Mouse (Mus musculus) left cerebral cortex, postnatal 4 days (tissue): ENCODE measurements at regions not wholly inside any gene's neighbourhood (a gene's known extent, or its start where the extent isn't known, plus 50 kb on each side); places are given as distances from the start of the nearest gene placed in this dataset.
A peak's percentile ranks its signal among the peaks of the same experiment; 100 is the strongest.

Experiments used
- DNase-seq: peaks from one replicate; pipeline ENCODE4 v3.0.0-alpha.2; 2022
- intact Hi-C: fragments of 180-260 bp; cut with DNase I; formaldehyde crosslinking; loops from one replicate; pipeline ENCODE4 v1.15.1; 2025

DNA sequence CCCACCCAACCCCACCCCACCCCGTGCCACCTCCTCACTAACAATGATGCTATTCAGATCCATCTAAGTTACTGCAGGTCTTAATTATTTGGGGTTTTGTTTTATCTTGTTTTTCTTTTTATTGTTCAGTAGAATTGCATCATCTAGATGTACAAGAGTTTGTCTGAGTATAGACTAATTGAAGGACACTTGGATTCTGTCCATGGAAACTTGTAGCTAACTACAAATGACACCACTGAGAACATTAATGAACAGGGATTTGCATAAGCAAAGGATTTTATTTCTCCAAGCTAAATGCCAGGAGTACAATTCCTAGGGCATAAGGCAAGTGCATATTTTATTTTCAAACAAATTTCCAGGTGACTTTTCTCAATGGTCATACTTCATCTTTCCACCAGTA, 318.4 kb upstream of the Slc7a11 start:
- intact Hi-C loops, result no loop called here

DNA sequence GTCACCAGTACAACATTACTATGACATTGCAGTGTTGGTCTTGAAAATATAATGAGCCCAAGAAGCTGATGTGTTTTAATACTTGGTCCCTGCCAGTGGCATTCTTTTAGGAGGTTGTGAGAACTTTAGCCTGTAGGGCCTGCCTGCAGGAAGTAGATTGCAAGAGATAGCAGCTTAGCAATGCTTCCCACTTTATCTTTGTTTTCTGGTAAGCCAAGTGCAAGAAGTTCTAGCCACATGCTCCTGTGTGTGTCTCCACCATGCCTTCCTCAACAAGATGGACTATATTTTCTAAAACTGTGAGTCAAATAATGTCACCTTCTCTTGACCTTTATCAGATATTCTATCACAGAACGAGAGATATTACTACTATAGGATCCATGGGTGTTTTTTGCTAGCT, 314.7 kb upstream of the Slc7a11 start:
- DNase-seq, result no peak
- intact Hi-C loops, result no loop called here

More for the DNA sequence above, 318.4 kb upstream of the Slc7a11 start:
- DNase-seq, result no peak

DNA sequence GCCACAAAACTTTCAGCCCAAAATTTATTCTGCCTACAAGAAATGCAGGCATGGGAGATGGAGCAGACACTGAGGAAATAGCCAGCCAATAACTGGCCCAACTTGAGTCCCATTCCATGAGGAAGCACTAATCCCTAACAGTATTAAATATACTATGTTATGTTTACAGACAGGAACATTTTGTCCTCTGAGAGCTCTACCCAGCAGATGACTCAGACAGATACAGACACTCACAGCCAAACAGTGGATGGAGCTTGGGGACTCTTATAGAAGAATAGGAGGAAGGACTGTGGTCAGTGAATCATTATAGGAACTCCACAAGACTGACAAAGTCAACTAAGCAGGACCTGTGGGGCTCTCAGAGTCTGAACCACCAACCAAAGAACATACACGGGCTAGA, 293.8 kb upstream of the Slc7a11 start:
- intact Hi-C loops, result no loop called here
- no peak for DNase-seq

DNA sequence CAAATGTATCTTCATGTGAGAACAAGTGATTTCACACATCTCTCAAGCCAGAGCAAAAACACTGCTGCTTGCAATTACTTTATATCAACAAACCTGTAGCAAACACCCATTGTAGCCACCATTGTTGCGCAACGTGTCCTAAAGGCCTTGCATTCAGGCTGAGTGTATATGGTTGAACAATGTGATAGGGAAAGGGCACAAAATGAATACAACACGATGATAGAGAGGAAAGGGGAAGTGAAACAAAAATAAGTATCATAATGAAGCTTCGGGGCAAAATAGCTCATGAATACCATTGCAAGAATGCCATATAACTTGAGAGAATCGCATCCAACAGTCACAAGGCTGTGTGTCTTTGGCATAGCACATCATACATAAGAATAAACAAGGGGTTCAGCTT, 275.6 kb upstream of the Slc7a11 start:
- intact Hi-C loops, result no loop called here
- DNase-seq, result no peak

DNA sequence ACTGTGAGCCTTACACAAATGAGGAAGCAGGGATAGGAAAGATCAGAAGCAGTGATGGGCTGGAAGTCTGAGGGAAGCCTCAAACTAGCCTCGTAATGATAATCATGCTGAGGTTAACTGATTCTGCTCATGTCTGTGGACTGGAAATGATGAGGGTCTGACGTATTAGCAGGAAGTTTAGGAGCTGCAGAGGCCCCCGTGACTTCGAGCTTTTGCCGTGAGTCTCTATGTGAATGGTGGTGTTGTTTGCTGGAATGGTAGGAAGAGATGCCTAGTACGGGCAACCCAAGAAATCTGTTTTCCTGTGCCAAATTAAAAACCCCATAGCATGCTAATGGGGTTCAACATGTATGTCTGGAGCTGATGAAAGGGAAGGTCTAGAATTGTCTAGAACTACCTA, 270.0 kb upstream of the Slc7a11 start:
- intact Hi-C loops, result no loop called here
- DNase-seq, result no peak

DNA sequence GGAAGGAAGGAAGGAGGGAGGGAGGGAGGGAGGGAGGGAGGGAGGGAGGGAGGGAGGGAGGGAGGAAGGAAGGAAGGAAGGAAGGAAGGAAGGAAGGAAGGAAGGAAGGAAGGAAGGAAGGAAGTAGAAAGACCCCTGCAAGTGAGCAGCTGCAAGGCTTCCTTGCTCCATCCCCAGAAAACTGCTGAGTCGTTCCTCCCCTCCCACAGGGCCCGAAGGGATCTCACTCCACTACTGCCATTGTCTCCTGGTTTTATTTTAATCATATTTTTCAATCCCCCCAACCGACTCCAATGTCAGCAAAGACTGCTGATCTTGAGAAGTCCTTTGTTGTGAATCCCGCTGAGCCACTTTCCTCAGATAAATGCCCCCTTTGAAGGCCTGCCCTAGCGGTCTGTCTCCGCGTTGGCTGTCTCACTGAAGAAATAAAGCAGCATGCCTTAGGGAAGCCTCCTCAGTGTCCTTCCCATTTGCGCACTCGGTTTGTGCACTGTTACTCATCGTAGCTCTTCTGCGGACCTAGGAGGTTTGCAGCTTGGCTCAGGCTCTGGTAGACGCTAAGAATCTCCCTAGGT, 266.1 kb upstream of the Slc7a11 start:
- peak; percentile 17 for DNase-seq
- intact Hi-C loops, result loop anchor here (5.0 kb wide), 1 partner anchor 193 kb away; no protein-coding TSS in a partner anchor

DNA sequence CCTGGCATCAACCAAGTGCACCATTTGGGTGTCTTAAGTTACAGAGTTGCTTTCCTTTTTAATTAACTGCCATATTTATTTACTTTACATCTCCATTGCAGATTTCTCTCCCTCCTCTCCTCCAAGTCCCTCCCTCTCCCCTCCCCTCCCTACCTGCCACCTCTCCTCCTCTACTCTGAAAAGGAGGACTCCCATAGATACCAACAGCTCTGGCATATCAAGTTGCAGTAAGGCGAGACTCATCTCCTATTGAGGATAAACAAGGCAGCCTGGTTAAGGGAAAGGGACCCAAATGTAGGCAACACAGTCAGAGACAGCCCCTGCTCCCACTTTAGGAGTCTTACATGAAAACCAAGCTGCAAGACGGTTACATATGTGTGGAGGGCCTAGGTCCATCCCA, 263.3 kb upstream of the Slc7a11 start:
- intact Hi-C loops, result loop anchor here (5.0 kb wide), 1 partner anchor 196 kb away; no protein-coding TSS in a partner anchor
- DNase-seq, result no peak

DNA sequence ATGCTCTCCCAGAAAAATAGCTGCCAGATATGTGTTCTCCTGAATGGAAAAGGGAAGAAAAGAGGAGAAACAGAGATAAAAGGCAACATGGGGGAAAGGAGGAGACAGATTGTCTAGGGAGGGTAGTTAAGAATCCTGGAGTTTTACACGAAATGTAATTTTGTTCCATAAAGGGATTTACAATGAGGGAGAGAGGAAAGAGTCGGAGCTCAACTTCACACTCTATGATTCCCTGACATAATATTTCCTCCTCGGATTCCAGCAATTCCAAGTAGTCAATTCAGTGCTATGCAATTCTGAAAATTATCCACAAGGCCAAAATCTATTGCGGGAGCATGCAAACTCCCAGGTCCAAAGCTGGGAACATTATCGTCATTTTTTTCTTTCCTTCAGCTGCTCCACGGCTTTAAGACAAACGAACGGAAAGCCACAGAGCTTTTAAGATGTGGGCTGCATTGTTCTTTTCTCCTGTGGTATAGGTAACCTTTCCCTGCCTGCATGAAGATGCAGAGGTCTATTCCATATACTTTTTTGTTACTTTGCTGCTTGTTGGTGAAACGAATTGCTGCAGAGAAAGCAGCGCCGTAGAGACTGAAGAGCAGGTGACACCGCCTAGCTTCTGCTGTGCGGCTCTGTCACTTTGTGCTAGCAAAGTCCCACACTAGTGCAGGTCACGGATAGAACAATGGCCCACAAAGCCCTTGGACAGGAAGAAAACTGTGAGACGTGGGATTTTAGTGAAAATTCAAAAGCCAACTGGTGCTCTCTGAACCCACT, 251.7 kb upstream of the Slc7a11 start:
- no peak for DNase-seq
- intact Hi-C loops, result no loop called here

DNA sequence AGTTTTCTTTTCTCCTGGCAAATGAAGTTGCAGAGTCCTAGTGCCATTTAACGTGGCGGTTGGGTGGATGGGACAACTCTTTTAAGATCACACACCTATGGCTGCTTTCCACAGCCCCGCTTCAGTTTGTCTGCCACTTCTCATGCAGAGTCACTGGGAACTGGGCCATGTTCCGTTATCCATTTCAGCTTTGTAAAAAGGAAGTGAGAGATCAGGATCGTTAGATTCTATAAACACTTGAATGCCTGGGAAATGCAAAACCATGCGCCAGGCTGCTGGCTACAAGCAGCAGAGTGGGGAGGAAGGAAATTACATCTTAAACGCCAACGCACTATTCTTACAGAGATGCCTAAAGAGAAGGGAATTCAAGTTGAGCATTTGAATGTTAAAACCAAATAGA, 251.1 kb upstream of the Slc7a11 start:
- intact Hi-C loops, result no loop called here
- peak; percentile 45 for DNase-seq

DNA sequence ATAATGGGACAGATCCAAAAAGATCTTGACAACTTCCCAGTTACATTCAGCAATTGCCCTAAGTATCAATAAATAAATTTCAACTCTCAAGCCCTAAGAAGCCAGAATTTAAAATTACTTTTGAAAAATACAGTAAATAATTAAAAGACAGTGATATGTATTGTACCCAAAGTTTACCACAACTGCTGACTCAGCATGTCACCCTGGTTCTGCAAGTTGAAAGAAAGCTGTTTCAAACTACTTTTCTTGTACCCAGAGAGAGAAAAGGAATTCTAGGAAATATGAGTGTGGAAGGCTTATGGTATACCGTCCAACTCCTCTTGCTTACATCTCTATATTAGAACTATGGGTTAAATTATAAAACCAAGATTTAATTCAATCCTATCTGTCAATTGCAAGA, 248.9 kb upstream of the Slc7a11 start:
- no peak for DNase-seq

DNA sequence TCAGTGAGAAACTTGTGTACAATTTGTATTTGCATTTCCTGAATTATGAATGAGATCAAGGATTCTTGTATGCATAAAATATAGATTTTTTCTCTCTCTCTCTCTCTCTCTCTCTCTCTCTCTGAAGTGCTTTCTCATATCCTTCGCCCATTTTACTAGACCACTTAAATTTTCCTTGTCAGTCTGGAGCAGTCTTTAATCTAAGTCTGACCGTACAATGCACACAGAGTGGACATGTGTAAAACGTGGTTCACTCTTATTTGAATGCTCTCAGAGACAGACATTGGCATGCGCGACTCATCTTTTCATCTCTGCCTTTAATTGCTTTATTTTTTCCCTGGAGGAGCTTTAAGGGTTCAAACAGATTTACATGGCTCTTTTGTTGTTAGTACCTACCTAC, 247.3 kb upstream of the Slc7a11 start:
- no peak for DNase-seq
- intact Hi-C loops, result no loop called here

More for the DNA sequence above, 248.9 kb upstream of the Slc7a11 start:
- intact Hi-C loops, result no loop called here

DNA sequence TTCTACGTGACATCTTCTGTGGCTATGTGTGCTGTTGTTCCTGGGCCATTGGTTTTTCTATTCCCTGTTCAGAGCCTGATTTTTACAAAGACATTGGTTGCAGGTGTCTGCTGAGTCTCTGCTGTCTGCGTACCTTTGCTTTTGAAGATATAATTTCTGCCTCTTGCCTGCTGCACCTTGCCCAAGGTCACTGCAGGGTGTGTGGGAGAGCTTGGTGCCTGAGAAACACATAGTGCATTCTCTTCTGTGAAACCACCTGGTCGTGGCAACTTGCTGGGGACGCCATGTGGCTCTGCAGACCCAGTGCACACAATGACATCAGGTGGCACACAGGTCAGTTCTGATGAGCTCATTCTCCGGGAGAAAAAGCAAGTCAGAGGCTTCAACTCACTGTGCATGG, 246.0 kb upstream of the Slc7a11 start:
- intact Hi-C loops, result no loop called here
- DNase-seq, result no peak

DNA sequence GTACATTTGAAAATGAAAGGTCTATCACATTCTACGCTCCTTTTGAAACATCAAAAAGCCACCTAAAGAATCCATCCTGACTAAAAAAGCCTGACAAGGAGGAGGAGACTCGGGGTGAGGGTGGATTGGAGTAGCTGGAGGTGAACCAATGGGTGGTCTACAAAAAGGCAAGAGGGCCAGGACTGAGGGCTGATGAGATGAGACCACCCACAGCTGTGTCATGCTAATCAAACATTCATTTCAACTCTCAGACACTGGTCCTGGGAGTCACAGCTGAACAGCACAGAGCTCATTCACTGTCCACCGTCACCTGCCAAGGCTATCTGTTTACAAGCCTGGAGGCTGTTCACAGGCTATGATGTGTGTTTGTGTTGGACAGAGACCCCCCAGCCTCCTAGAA, 244.3 kb upstream of the Slc7a11 start:
- peak; percentile 10 for DNase-seq
- intact Hi-C loops, result no loop called here

DNA sequence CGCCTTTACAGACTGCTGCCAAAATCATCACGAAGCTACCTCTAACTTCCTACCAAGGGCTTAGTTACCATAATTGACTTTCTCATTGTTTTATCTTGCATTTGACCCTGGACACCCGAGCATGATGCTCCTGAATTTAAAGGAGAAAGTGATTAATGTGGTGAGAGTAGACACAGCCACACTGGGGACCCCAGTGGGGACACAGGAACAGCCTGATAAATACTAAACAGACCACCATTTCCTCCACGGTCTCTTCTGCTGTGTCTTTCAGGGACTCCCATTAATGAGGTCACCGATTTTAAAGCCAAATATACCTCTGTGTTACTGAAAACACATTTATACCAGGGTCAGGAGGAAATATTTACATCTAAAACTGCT, 235.2 kb upstream of the Slc7a11 start:
- DNase-seq, result no peak
- intact Hi-C loops, result no loop called here

DNA sequence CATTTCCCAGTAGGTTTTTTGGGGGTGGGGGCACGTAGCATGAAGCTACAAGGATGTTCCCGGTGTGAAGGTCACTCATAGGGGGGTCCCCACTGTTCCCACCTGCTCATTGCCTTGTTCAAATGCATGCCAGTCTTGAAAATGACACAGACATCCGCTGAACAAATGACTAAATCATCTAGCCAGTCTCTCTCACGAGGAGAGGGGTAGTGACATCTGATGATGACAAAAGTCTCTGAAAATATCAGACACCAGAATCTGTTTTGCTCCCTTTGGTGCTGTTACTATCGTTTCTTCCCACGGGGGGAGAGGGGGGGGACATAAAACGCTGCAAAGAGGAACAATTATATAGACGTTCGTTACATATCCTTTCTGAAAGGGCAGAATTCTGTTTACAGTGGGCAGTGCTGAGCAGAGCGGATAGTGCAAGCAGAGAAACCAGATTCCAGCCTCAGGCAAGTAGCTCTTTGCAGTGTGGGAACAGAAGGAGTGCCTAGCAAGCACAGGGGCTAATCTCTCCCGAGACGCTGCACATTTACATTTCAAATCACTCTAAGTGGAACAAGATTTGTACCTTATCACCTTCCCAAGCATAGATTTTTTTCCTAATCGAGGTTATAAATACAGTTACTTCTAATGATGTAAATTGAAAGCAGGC, 234.7 kb upstream of the Slc7a11 start:
- DNase-seq, result no peak
- intact Hi-C loops, result no loop called here

DNA sequence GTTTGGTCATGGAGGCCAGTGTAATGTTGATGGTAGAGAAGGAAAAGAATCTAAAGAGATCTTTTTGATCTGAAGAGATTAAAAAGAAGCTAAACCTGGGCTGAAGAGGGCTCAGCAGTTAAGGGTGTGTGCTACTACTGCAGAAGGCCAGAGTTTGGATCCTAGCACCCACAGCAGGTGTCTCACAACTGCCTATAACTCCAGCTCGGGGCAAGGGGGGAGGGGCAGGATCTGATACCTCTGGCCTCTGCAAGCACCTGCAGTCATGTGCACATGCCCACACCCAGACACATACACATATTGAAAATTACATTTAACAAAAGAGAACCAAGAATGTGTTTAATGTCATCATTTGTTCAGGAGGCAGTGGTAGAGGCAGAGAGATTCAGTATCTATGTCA, 232.4 kb upstream of the Slc7a11 start:
- intact Hi-C loops, result no loop called here
- no peak for DNase-seq

DNA sequence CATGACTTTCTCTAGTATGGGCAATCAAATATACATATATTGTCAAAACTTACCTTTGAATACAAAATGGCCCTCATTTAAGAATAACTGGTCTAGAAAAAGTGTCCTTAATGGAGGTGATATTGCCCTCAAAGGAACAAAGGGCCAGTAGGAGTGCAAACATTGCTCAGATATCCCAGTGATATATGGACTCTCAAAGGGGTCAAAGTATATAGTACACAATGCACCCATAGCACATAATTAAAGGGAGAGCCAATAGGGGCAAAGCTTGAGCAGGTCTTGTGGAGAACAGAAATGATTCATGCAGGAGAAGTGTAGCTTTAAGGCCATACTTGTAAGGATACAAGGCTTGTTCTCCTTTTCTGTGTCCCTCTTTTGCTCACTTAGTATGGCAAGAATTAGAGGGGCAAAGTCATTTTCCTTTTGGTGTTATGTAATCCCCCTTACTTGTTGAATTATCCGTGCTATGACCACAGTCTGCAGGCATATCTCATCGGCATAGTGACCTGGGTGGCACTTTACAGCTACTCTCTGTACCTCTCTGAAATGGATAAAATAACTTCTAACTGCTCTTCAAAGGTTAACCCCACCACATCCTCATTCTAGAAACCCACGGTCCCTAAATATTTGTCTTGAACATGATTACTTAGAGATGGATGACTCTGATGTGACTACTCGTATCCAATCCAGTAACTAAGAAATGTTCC, 231.6 kb upstream of the Slc7a11 start:
- intact Hi-C loops, result no loop called here
- DNase-seq, result no peak

DNA sequence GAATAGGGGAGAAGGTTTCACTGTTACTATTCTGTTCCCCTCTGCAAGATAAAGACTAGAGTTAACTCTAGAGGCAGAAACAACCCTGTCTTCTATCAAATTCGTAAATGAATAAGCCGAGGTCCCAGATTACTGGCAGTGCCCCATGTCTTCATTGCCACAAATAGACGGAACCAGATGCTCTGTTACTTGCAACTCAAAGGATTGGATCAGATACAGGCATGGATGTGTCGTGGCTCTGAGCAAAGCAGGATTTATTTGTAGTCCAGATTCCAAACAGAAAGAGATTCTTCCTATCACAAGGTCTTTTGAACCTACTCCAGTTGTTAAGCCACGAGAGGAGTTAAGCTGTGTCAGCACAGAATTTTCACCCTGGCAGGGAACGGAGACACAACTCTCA, 221.9 kb upstream of the Slc7a11 start:
- intact Hi-C loops, result no loop called here

DNA sequence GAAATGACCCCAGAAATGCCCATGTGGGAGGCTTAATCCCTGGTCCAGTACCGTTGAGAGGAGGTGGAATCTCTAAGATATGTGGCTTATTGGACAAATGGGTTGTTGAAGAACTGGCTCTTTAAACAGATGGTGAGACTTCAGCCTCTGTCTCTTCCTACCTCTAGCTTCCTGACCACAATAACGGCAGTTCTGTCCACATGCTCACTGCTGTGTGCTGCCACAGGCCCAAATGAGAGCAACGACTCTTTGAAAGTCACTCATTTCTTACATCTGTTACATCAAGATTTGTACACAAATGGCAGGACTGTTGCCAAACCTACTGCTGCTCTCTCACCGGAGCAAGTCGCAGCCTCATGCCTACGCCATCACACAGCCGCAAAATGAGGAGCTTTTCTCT, 217.6 kb upstream of the Slc7a11 start:
- intact Hi-C loops, result no loop called here

More for the DNA sequence above, 221.9 kb upstream of the Slc7a11 start:
- no peak for DNase-seq

DNA sequence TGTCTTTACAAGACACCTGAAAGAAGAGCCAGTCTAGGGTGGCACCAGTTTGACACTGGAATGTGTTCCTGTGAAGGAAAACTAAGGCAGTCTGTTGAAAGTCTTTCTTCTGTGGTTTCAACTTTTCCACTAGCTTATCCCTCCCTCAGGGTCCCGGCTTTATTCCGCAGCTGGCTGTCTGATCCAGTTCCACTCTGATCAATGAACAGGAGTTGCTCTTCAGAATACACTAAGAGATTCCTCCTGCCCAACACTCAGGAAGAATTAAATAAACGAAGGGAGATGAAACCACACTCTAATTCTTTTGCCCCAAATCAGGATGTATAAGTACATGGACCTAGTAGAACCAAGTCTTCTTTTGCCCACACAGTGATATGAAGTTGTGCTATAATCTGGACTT, 217.2 kb upstream of the Slc7a11 start:
- intact Hi-C loops, result no loop called here
- no peak for DNase-seq

More for the DNA sequence above, 217.6 kb upstream of the Slc7a11 start:
- no peak for DNase-seq

DNA sequence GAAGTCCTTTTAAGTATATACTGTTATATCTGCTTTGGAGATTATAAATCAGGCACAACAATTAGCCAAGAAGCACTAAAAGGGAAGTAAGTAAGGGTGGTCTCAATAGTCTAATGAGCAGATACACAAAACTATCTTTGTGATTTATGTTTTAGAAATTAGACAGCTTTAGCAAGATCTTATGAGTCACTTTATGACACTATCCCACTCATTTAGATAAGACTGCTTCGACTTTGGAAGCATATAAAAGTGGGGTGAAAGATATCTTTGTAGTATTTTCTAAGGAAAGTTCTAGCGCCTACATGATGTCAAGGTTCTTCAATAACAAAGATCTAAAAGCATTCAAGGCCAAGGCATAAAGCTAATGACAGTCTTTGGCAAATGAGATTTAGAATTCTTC, 214.5 kb upstream of the Slc7a11 start:
- intact Hi-C loops, result no loop called here
- no peak for DNase-seq

DNA sequence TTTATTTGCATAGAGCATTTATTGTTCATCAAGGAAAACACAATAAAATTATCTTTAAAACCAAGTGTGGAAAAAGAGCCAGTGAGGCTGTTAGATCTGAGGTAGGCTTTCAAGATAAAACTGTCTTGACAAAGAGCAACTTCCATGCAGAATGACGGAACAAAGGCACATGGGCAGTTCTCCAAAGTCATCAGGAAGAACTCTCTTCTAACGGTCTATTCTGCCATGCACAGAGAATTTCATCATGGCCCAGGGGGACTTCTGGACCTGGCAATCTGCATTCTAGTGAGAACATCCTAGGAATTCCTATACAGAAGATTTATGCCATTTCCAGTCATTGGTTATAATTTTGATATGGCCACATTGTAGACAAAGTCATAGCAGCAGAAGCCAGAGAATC, 211.0 kb upstream of the Slc7a11 start:
- intact Hi-C loops, result no loop called here
- no peak for DNase-seq
